Mouse (Mus musculus) MEL (cell line): ENCODE results near the gene Nipal4.

ENCODE experiments used
- CTCF ChIP-seq, 3 experiments: IDR thresholded peaks in 2 of 3; conservative IDR thresholded peaks in 1 of 3; 2 replicates each; pipeline ENCODE4 v1.5.1; 2011 to 2012; ENCODE audit warnings: low read length in 3 of 3, low read depth in 2 of 3, mild to moderate bottlenecking in 2 of 3, improper control_type of control experiment in 1 of 3, inconsistent platforms in 1 of 3, mixed read lengths in 1 of 3, moderate library complexity in 1 of 3; ENCODE audit not compliant: control insufficient read depth in 1 of 3, insufficient read depth in 1 of 3, poor library complexity in 1 of 3, severe bottlenecking in 1 of 3
- POLR2A ChIP-seq, 2 experiments: IDR thresholded peaks; 2 replicates each; pipeline ENCODE4 v1.6.1; 2011 to 2012; ENCODE audit warnings: low read length in 2 of 2, mild to moderate bottlenecking in 2 of 2, control low read depth in 1 of 2, improper control_type of control experiment in 1 of 2, low read depth in 1 of 2, moderate library complexity in 1 of 2; ENCODE audit not compliant: control insufficient read depth in 1 of 2, insufficient read depth in 1 of 2, poor library complexity in 1 of 2
- RAD21 ChIP-seq: IDR thresholded peaks from 2 replicates; pipeline ENCODE4 v1.6.1; 2011; ENCODE audit warnings: mild to moderate bottlenecking, low read depth, low read length, improper control_type of control experiment
- RCOR1 ChIP-seq: IDR thresholded peaks from 2 replicates; pipeline ENCODE4 v1.6.1; 2012; ENCODE audit warnings: low read depth, mild to moderate bottlenecking, inconsistent platforms, low read length, improper control_type of control experiment

DNA sequence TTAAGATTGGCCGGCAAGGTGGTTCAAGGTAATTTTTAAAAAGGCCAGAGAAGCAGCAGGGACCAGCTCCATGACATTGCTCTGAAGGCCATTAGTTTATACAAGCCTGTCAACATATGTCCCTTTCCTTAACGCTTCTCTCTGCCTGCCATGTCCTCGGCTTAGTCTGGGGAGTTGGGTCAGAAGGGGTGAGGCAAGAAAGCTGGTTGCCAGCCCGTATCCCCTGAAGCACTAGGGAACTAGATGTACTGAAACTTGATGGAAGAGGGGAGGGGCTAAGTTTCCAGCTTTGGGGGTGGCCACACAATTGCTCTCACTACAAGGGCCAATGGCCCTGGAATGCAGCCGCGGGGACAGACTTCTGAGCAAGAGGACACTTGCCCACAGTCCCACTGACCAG, 23.0 kb downstream of the Nipal4 start:
- TF ChIP-seq POLR2A (IDR thresholded peaks at IDR 0.05; ENCODE audit: control insufficient read depth in 1 of 2, insufficient read depth in 1 of 2, low read depth in 1 of 2, low read length in 2 of 2, poor library complexity in 1 of 2) (no peak), CTCF (IDR thresholded peaks at IDR 0.05 in 2 of 3, conservative IDR thresholded peaks at IDR 0.05 in 1 of 3; ENCODE audit: control insufficient read depth in 1 of 3, insufficient read depth in 1 of 3, low read depth in 2 of 3, low read length in 3 of 3, poor library complexity in 1 of 3, severe bottlenecking in 1 of 3) (no peak), RCOR1 (no peak), RAD21 (no peak)
